Mouse (Mus musculus): Measurements from ENCODE around the gene Dennd4c.

DNA sequence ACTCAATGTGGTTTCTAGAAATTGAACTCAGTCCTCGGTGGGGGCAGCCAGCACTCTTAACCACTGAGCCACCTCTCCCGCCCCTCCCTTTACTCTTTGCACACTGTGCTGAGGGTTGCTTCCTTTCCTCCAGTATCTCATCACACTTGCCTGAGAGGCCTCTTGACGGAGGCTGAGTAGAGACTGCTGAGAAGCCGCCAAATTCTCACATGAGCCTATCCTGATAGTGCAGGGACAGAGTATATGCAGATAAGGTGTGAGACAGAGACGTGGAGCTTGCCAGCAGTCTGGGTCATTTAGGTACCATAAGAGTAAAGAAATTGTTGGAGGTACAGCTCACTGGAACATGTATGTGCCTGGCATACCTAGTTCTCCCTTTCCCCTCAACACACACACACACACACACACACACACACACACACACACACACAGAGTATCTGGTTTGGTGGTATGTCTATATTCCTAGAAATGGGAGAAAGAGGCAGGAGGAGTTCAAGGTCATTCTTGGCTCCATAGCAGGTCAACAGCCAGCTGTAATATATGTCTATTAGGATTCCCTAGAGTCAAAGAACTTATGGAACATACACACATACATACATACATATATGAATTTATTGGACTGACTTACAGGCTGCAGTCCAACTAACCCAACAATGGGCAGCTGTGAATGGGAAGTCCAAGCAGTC is 8.9 kb upstream of the Dennd4c start:
- TF ChIP-seq POLR2A (IDR thresholded peaks at IDR 0.05; ENCODE audit: extremely low read depth, insufficient read depth, low read length), result no peak
- TF ChIP-seq CTCF (IDR thresholded peaks at IDR 0.05; ENCODE audit: low read depth, low read length), result no peak

Measured in liver, adult 2 months (tissue).